Mouse (Mus musculus): ENCODE measurements around the gene Elane.

Gene Elane

DNA sequence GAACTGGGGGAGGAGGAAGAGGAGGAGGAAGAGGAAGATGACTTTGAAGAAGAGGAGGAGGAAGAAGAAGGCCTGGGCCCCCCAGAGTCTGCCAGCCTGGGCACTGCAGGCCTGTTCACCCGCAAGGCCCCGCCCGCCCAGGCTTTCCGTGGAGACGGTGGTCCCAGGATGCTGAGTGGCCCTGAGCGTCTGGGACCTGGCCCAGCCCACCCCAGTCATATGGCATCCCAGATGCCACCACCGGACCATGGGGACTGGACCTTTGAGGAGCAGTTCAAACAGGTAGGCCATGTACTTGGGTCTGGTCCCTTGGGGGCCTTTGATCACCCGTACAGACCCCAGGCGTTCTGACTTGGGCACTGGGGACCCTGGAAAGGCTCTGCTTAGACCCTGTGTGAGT lies 45.8 kb downstream of the Elane start:
- DNase-seq = no peak

GRCm38 (mm10) chr10:79932736-79933135 lies 46.7 kb downstream of the Elane start:
- DNase-seq = peak; percentile 64 to 72

GRCm38 (mm10) chr10:79933145-79933679 lies 47.2 kb downstream of the Elane start:
- no peak for DNase-seq

GRCm38 (mm10) chr10:79933861-79934260 lies 47.8 kb downstream of the Elane start:
- no peak for DNase-seq

- DNase-seq = peak; percentile 93 to 96
Measured at GRCm38 (mm10) chr10:79934272-79934721, 48.2 kb downstream of the Elane start.

DNA sequence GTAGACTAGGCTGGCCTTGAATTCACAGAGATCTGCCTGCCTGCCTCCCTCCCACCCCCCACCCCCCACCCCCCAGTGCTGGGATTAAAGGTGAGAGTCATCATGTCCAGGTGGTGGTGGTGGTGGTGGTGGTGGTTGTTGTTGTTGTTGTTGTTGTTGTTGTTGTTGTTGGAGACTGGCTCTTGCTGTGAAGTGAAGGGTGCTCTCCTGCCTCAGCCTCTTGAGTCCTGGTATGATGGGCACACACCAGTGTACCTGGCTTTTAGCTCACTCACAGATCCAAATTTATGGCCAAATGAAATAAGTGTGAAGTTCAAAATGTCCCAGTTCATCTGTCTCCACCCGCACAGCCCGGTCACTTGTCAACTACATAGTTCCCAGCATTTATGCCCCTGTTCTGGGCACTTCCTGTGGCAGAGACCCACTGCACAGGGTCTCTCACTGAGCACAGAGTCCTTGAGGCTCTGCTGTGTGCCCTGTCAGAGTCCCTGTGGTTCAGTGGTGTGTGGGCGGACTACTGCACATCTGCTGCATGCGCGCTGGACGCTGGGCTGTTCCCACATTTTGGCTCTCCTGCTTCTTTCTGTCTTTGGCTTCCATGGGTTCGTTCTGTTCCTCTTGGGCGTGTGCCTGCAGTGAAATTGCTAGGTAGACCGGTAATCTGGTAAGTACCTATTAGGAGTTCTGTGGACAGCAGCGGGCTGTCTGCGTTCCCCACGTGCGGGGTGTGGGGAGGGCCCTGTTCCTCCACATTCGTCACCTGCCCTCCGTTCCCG lies 48.9 kb downstream of the Elane start:
- no peak for DNase-seq

DNA sequence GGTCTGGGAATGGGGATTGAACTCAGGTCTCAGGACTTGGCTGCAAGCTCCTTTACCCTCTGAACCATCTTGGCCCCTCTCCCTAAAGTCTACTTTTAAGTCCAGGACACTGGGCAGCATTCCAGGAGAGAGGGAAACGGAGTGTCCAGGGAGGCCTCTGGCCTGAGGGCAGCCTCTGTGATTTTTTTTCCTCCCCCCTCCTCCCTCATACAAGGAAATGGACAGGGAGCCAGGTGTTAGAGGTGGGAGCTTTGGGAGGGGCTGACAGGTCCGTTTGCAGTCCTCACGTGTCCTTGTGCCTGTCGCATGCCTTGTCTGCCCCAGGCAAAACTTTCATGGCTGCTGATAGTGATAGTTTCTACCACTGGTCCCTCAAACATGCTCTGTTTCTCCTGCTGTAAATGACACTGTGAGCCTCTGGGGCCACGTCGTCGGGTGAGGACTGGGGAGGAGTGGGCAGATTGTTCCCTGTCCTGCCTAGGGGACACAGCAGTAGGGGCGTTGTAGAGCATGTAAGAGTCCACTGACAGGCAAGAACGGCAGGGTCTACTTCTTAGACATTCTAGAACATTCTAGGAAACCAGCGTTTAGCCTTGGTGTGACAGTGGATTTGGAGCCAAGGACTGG lies 50.4 kb downstream of the Elane start:
- DNase-seq = no peak

- peak; percentile 91 to 95 for DNase-seq
Measured at GRCm38 (mm10) chr10:79936911-79937441, 50.9 kb downstream of the Elane start.

All from lung, adult 18-20 months (tissue).